Mouse (Mus musculus): ENCODE data around the gene Stard5.

Stard5 gene

DNA sequence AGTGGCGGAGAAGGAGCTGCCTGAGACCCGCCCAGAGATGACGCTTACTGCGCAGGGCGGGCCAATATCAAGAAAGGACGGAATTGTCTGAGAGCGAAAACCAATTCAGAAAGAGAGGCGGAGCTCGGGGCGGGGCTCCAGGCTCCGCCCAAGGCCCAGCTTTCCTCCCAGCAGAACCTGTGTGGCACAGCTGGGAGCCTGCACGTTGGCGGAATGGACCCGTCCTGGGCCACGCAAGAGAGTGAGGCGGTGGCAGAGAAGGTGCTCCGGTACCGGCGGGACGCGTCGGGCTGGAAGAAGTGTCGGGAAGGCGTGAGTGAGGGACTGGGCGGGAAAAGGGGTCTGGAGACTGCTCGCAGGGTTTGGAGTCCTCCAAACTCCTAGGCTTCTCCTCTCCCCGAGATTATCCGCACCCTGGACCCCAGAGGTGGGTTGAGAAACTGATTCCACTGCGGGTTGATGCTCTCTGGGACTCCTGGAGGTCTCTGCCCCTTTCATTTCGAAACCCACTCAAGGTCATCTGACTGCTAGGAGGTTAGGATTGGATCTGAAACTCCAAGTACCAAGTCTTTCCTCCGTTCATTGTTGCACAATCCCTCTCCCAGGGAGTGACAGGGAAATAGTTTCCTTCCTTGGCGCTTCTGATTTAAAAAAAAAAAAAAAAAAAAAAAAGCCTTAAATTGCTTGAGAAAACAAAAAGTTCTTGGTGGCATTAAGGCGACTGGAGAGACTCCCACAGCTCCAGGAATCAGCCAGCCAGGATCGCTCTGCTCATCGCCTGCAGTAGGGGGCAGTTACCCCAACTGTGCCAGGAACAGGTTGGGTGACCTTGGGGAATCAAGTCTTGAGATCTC, at the start of gene Stard5:
Gene Stard5, plus strand, starts transcription at position 132 of the 854 bp plus-strand sequence.
- peak; percentile 97 for DNase-seq (ENCODE audit: low read depth, low spot score)

DNA sequence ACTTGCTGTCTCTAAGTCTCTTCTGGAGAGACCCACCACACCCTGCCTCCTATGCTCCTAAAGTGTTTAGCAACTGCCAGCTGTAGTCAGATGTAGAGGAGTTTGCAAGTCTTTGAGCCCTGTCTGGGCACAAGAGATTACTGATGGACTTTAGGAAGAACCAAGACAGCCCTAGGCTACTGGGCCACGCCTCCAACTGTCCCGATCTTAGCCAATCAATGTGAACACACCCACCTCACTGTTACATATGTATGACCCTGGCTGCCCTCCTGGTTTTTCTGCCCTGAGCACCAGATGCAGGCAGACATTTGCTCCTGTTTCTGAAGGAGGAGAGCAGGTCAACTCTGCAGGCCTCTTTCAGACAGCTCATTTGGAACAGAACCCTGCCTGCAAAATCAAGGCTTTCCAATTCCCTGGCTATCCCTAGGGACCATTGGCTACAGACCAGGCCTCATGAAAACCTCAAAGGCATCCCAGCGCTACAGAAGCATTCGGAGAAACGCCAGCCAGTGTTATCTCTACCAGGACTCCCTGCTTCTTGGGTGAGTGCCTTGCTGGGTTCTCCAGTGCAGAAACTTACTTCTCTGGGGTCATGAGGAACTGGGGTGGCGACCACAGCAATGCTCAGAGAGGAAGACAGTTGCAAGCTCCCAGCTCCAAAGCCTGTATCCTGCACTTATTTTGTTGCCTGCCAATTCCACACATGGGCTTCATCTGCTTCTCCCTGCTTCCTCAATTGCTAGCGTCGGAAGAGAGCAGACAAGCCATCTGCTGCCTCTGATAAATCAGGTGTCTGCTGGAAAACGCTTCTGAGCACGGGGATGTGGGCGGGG, 46.9 kb upstream of the Stard5 start, which contains the start of gene Tmc3:
Gene Tmc3, plus strand, starts transcription at position 289 of the 833 bp plus-strand sequence.
- peak; percentile 75 for DNase-seq (ENCODE audit: low read depth, low spot score)

- no peak for DNase-seq (ENCODE audit: low read depth, low spot score)
Observed at GRCm38 (mm10) chr7:83594056-83594455, 37.7 kb upstream of the Stard5 start.

- no peak for DNase-seq (ENCODE audit: low read depth, low spot score)
Observed at GRCm38 (mm10) chr7:83597063-83597462, 34.7 kb upstream of the Stard5 start.

DNA sequence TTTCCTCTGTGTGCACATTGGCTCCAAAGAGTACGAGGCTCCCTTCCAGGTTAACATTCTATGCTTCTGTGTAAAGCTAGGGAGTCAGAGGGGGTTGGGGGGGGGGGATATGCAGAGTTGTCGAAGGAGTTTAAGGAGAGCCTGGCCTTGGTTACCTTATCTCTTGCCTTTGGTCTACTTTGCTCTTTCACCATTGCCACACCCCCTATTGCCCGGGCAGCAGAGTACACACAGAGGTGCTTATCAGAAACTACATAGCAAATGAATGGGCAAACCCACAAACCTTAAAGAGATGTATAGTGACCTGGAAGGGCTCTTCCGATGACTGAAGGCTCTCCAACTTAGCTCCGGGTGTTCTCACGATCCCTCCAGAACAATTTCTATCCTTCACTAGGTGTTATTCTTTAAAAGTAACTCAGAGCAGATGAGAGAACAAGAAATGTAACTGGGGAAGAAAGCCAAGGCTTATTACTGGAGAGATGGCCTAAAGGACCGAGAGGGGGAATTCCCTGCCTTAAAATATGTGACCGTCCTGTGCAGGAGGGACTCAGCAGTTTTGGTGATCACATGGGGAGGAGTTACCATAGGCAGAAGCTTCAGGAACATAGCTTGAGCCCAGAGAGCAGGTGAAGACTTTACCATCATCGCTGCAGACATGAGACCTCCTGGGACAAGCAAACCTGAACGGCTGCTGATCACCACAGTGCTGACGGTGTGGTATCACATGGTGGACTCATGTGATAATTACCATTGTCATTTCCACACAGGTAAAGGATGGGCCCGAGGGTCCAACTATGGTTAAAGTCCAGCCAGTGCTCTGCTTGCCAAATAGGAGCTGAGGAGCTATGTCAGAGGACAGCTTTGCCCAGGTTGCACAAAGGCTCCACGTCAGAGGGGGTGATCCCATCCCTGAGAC, 32.5 kb upstream of the Stard5 start:
- no peak for DNase-seq (ENCODE audit: low read depth, low spot score)

DNA sequence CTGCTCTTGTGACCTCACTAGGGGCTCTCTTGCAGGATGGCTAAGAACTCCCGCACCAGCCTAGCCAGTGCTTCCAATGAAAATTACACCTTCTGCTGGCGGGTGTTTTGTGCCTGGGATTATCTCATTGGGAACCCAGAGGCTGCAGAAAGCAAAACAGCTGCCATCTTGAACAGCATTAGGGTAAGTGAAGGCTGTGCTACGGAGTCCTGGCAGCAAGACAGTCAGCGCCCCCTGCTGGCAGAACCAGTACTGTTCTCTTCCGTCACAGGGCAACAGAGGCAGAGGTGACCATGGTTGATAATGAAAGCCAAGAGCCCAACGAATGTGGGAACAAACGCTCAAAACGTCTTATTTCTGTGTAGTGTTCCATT, 31.9 kb upstream of the Stard5 start:
- DNase-seq (ENCODE audit: low read depth, low spot score) = peak; percentile 84

DNA sequence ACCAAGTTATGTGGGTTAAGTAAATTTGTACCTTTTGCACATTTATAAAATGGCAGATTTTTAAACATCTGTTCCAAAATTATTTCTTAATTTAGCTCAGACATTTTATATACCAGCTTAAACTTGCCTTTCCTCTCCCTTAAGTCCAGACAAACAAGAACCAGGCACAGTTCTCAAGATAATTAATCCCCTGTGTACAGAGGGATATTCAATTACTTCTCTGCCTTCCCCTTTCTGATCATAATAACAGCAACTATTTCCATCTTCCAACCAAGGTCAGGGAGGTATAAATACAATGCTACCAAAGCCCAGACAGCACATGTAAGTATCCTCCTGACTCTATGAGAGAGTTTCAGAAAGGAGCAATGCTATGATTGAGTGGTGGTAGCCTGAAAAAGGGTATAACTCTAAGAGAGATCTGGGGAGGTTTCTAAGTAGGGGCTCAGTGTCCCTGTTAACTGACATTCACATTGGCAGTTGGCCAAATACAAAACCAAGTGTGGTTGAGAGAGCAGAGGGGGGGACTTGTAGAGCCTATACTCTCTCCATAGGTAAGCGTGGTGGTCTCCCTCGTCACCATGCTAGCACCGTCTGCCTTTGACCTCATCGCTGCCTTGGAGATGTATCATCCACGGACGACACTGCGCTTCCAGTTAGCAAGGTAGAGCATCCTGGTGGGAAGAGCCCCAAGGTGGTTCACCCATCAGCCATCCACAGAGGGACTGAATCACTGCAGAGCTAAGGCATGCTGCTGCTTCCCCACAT, 27.4 kb upstream of the Stard5 start:
- DNase-seq (ENCODE audit: low read depth, low spot score) = no peak

GRCm38 (mm10) chr7:83606796-83607195, 25.0 kb upstream of the Stard5 start:
- DNase-seq (ENCODE audit: low read depth, low spot score) = no peak

DNA sequence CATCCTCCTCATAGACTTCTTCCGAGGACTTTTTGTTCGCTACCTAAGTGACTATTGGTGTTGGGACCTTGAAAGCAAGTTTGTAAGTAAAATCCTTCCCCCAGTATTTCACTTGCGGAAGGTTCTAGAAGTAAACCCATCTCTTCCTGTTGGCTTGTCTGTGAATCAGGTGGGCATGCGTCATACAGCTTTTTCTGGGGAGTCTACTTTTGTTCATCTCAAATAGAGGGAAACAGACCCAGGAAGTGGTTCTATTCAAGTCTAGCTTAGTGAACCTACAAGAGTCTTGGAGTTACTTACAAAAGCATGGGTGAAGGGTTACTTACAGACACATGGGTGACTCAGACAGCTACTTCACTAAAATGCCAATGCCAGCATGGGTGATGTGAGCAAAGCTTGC, 21.9 kb upstream of the Stard5 start:
- DNase-seq (ENCODE audit: low read depth, low spot score) = no peak

DNA sequence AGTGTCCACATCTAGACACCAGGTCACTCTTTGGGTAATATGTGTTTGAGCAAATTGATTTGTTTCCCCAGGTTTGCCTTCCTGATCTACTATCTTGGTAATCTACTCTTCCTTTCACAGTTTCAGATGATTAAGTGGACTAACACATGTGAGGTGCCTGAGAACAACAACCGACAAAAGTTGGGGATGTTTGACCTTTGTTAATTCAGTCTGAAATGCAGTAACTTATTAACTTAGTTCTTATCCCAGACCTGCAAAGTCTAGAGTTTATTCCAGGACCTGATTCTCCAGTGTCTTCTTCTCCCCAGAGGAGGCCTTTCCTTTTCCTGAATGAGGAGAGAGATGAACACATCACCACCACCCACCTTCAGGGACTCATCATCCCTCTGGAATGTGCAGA, 19.9 kb upstream of the Stard5 start:
- no peak for DNase-seq (ENCODE audit: low read depth, low spot score)

DNA sequence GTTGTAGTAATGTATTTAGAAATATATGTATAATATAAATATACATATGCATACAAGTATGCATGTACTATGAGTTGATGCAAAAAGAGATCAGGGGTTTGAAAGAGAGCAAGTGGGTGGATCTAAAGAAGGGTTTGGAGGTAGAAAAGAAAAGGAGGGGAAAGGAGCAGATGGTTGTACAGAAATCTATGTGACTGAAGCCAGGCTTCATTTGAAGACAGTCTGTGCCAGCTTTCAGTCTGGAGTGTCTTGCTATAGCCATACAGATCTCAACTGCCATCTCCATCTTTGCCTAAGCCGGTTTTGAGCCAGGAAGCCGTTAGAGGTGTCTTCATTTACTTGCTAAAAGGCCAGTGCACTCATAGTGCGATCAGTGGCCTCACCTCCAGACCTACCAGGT, 16.5 kb upstream of the Stard5 start:
- no peak for DNase-seq (ENCODE audit: low read depth, low spot score)

GRCm38 (mm10) chr7:83615815-83616214, 15.9 kb upstream of the Stard5 start:
- DNase-seq (ENCODE audit: low read depth, low spot score) = peak; percentile 10

GRCm38 (mm10) chr7:83616268-83616667, 15.5 kb upstream of the Stard5 start:
- DNase-seq (ENCODE audit: low read depth, low spot score) = no peak

GRCm38 (mm10) chr7:83618709-83619108, 13.1 kb upstream of the Stard5 start:
- no peak for DNase-seq (ENCODE audit: low read depth, low spot score)

DNA sequence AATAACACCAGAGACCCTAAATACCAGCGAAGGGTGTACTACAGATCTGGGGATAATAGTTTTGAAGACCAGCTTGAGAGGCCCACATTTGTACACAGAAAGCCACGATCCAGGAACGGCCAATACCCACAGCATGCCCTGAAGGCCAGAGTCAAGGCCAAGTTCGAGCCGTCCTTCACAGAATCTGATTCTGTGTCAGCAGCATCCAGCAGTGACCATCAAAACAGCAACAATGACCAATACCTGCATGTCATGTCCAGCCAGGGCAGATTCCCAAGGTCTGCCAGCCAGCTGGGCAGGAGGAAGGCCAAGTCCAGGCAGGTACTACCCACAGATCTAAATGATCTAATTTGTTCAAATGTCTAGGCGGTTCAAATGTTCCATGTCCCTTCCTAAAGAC, 9.2 kb upstream of the Stard5 start:
- DNase-seq (ENCODE audit: low read depth, low spot score) = no peak

DNA sequence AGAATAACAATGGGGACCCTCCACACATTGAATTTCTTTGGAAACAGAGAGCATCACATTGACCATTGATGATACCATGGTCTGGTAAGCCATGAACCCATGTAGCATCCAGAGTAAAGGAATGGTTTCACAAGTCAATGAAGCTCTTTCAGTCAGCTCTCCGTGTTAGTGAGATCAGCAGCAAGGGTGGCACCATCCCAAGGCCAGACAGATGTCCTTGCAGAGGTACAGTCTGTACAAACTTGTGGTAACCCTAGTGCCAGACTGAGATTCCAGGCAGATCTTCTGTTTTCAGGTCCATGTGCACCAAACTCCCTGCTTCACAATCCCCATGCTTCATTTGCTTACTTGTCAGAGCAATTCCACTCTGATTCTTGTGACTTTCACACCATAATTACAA, 7.7 kb upstream of the Stard5 start:
- DNase-seq (ENCODE audit: low read depth, low spot score) = no peak

DNA sequence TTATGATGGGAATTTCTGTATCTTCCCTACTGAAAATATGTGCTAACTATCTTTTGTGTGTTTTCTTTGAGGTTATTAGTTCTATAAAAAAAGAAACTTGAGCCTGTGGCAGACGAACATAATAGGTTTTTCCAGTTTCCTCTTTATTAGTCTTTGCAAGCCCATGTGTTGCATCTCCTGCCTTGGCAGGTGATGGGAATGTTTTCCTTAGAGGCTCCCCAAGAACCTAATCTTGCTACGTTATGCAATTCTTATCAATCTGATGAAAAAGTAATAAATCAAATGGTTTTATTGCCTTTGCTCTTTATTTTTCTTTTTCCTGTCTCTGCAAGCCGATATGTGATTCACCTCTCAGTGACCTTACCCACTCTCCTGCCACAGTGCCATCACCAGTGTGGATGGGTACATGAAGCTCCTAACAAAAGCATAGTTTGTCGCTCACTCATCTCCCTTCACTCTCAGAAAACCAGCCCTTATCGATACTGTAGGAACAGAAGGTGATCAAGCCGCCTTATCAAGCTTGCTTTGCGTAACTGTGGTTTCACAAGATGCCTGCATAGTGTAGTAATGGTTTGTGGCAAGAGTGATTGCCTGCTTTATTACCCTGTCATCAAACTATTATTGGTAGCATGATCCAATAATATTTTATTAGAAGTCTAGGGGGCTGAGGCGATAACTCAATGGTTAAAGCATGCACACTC, 5.1 kb upstream of the Stard5 start:
- DNase-seq (ENCODE audit: low read depth, low spot score) = no peak

GRCm38 (mm10) chr7:83627369-83627768, 4.4 kb upstream of the Stard5 start:
- DNase-seq (ENCODE audit: low read depth, low spot score) = no peak

- no peak for DNase-seq (ENCODE audit: low read depth, low spot score)
Observed at GRCm38 (mm10) chr7:83631073-83631827, 509 bp upstream of the Stard5 start.

All from ZHBTc4 (cell line).